Mouse (Mus musculus) lung, embryonic 15.5 days (tissue): ENCODE results near the gene Ldlrad1. TPM values are rescaled to one million over a fixed set of nuclear protein-coding genes. Genes with fewer than 3 reads are reported as not detected.

Experiments
- ATAC-seq: fragments of 200-750 bp; cut with Nextera tagmentation; 2 replicates; pipeline ENCODE4 v1.8.0; 2017; ENCODE audit warnings: moderate number of reproducible peaks, borderline replicate concordance; ENCODE audit not compliant: low FRiP score, low TSS enrichment; ENCODE audit errors: extremely low read depth
- H3K27ac ChIP-seq: fragments of 300-500 bp; sonication (generic); 2 replicates; pipeline ENCODE4 v1.5.1; 2015; ENCODE audit warnings: moderate library complexity, mild to moderate bottlenecking, inconsistent platforms
- H3K27me3 ChIP-seq: fragments of 300-500 bp; sonication (generic); 2 replicates; pipeline ENCODE4 v1.6.1; 2015; ENCODE audit warnings: inconsistent platforms
- H3K36me3 ChIP-seq: fragments of 300-500 bp; sonication (generic); 2 replicates; pipeline ENCODE4 v1.6.1; 2015; ENCODE audit warnings: inconsistent platforms
- H3K4me1 ChIP-seq: fragments of 300-500 bp; sonication (generic); 2 replicates; pipeline ENCODE4 v1.6.1; 2015; ENCODE audit warnings: inconsistent platforms
- H3K4me2 ChIP-seq: fragments of 300-500 bp; sonication (generic); 2 replicates; pipeline ENCODE4 v1.6.1; 2015; ENCODE audit warnings: inconsistent platforms, mild to moderate bottlenecking, moderate library complexity
- H3K4me3 ChIP-seq: fragments of 300-500 bp; sonication (generic); 2 replicates; pipeline ENCODE4 v1.5.1; 2015; ENCODE audit warnings: mild to moderate bottlenecking, inconsistent platforms
- H3K9ac ChIP-seq: fragments of 300-500 bp; sonication (generic); 2 replicates; pipeline ENCODE4 v1.6.1; 2015; ENCODE audit warnings: inconsistent platforms
- H3K9me3 ChIP-seq: fragments of 300-500 bp; sonication (generic); 2 replicates; pipeline ENCODE4 v1.6.1; 2016; ENCODE audit warnings: inconsistent platforms
- WGBS: fragments of 180-500 bp; shearing (Covaris S2); methylation state at CpG from one replicate; pipeline ENCODE4 v1.1.7; 2015; 5-methylcytosine and 5-hydroxymethylcytosine counted together
- polyA plus RNA-seq: library from polyadenylated mRNA; unstranded; fragments of >200 nt; fragmentation: Nextera tagmentation; extraction: Ambion mirVana; gene quantifications from 2 replicates; pipeline ENCODE4 v1.2.1, GENCODE M21; 2015

The Ldlrad1 gene
- polyA plus RNA-seq, 1 experiment from 2014 or later: not detected

GRCm38 (mm10) chr4:107211936-107212335 lies 3.0 kb downstream of the Ldlrad1 start:
- no peaks in the 10 kb centered on the region for H3K9me3 ChIP-seq
- H3K9ac ChIP-seq: no peak overlapping the region
- 62% methylated on average over 5 of the region's 5 CpGs for WGBS
- no peak for ATAC-seq
- H3K27ac ChIP-seq: peak overlapping the region; percentile 48; the same call in 1 of the 2 replicates
- H3K27me3 ChIP-seq: no peaks in the 10 kb centered on the region
- no peak overlapping the region for H3K4me2 ChIP-seq
- no peak overlapping the region for H3K4me3 ChIP-seq
- no peaks in the 10 kb centered on the region; the same call in 1 of the 2 replicates for H3K36me3 ChIP-seq
- H3K4me1 ChIP-seq: peaks cover 32% of the 10 kb centered on the region

GRCm38 (mm10) chr4:107213279-107214011 lies 4.5 kb downstream of the Ldlrad1 start:
- WGBS: 61% methylated on average over 12 of the region's 12 CpGs
- no peak overlapping the region for H3K4me2 ChIP-seq
- no peaks in the 10 kb centered on the region for H3K9me3 ChIP-seq
- H3K36me3 ChIP-seq: no peaks in the 10 kb centered on the region
- ATAC-seq: no peak
- H3K27me3 ChIP-seq: no peaks in the 10 kb centered on the region
- H3K9ac ChIP-seq: no peak overlapping the region
- no peak overlapping the region for H3K4me3 ChIP-seq
- H3K27ac ChIP-seq: no peak overlapping the region
- peaks cover 32% of the 10 kb centered on the region for H3K4me1 ChIP-seq

DNA sequence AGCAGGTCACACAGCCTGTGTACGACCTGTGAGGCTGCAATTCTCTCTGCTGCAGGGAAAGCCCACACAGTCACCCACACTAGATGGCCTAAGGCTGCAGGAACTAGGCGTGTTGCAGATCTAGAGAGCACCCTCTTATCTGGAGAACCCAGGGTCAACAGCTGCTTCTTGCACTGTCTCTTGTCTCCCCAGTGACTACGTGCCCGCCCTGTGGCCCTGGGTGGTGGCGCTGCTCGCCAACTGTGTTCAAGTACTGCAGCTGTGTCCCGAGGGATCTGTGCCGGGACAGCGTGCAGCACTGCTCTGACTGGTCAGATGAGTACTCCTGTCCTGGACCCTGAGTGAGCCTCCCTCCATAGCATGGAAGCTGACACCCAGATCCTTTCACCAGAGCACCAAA lies 8.6 kb downstream of the Ldlrad1 start:
- H3K4me2 ChIP-seq: no peak overlapping the region
- H3K4me3 ChIP-seq: no peak overlapping the region
- H3K9me3 ChIP-seq: no peaks in the 10 kb centered on the region
- H3K27ac ChIP-seq: no peak overlapping the region
- peak; percentile 47; the same call in 1 of the 2 replicates for ATAC-seq
- H3K36me3 ChIP-seq: no peaks in the 10 kb centered on the region
- peaks cover 7% of the 10 kb centered on the region; the same call in 1 of the 2 replicates for H3K4me1 ChIP-seq
- no peaks in the 10 kb centered on the region for H3K27me3 ChIP-seq
- 49% methylated on average over 9 of the region's 9 CpGs for WGBS
- H3K9ac ChIP-seq: no peak overlapping the region

DNA sequence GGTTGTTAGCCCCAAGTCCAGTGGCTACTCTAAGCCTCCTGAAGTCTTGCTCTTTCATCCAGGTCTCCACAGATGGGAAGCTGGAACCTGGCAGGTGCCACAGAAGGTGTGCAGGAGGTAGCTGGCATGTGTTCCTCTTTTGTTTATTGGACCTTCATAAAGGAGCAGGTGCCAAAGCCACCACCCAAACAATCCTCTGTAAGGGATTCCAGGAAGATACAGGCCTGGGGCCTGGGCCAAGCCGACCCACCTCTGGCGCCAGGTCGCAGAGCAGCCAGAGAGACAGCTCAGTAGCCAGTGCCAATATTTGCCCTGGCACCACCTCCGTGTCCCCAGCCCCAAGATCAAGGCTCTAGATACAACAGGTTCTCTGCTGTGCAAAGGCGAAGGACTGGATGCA lies 12.5 kb downstream of the Ldlrad1 start:
- Histone ChIP-seq H3K9me3 (no peaks in the 10 kb centered on the region), H3K4me1 (no peaks in the 10 kb centered on the region), H3K4me3 (no peak overlapping the region), H3K27me3 (no peaks in the 10 kb centered on the region), H3K9ac (no peak overlapping the region), H3K27ac (no peak overlapping the region), H3K36me3 (no peaks in the 10 kb centered on the region), H3K4me2 (no peak overlapping the region)
- WGBS: 73% methylated on average over 5 of the region's 5 CpGs
- ATAC-seq: no peak

DNA sequence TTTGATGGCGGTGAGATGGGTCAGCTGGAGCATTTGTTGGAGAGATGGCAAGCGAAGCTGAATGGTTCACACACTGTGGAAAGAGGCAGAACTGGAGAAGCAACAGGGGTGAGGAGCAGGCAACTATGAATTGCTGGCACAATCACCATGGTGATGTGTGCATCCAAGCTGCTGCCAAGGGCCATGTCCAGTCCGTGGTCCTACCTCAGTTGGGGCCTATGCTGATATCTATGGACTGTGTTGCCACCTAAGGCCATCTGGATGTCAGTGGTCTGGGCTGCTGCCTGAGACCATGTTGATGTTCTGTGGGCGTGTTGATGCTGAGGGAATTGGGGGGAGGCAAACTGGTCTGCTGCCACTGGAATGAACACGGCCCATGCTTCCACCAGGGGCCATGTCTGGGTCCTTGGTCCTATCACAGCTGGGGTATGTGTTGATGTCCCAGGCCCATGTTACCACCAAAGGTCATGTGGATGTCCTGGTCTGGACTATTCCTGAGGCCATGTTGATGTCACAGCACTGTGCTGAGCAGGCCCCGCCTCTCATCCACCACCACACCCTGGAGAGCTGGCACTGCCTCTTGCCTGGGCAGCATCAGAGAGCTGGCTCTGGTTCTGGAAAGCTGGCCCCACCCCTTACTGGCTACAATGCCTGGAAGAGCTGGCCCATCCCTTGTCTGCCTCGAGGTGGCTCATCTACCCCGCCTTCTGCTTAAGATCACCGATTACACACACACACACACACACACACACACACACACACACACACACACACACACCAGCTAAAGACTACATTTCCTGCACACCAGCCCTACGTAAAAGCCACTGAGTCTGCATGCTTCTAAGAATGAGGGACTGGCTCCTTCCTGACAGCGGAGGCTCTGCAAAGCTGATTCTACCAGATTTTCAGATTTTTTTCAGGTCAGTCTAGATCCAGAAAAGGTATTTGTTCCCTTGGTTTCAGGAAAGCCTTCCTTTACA lies 14.5 kb downstream of the Ldlrad1 start:
- ATAC-seq: 0 out of 2 replicates have a peak, but pooled peaks have one; percentile 49
- Histone ChIP-seq H3K4me1 (no peaks in the 10 kb centered on the region), H3K27ac (no peak overlapping the region), H3K4me2 (no peak overlapping the region), H3K4me3 (no peak overlapping the region), H3K27me3 (no peaks in the 10 kb centered on the region), H3K36me3 (no peaks in the 10 kb centered on the region), H3K9me3 (no peaks in the 10 kb centered on the region), H3K9ac (no peak overlapping the region)
- WGBS: 69% methylated on average over 11 of the region's 11 CpGs

DNA sequence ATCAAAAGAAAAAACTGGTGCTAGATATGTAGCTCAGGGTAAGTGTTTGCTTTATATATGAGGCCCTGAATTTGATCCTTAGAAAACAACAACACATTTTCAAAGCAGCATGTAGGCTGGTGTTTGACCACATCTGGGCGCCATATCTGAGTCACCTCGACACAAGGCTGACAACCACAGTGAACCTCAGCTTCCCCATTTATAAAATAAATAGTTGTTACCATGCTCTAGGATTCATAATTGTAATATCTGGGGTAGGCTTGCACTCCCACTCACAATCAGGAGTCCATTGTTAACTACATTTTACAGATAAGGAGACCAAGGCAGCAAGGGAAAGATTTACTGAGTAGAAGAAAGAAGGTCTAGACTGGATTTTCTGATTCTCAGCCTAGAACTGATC lies 17.3 kb downstream of the Ldlrad1 start:
- Histone ChIP-seq H3K4me1 (no peaks in the 10 kb centered on the region), H3K27me3 (no peaks in the 10 kb centered on the region), H3K9ac (no peak overlapping the region), H3K9me3 (no peaks in the 10 kb centered on the region), H3K4me3 (no peak overlapping the region), H3K36me3 (no peaks in the 10 kb centered on the region), H3K4me2 (no peak overlapping the region), H3K27ac (no peak overlapping the region)
- no peak for ATAC-seq
- WGBS: 89% methylated on average over 2 of the region's 2 CpGs

DNA sequence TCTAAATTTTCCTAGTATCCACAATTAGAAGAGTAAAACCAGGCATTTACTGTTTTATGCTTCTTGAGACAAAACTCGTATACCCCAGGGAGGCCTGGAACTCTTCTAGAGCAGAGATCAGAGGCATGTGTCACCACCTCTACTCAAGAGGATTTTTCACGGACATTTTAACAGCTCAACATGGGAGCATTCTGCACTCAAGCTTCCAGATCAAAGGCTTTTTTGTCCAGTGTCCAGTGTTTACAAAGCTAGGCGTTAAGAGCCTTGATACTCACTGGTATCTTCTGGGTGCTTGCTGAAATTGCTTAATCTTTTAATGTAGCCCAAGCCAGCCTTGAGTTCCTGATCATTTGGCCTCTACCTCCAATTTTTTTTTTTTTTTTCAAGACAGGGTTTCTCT lies 23.2 kb downstream of the Ldlrad1 start:
- no peaks in the 10 kb centered on the region for H3K9me3 ChIP-seq
- H3K27me3 ChIP-seq: no peaks in the 10 kb centered on the region
- no peak for ATAC-seq
- H3K9ac ChIP-seq: no peak overlapping the region
- H3K4me2 ChIP-seq: no peak overlapping the region
- peaks cover 43% of the 10 kb centered on the region for H3K36me3 ChIP-seq
- no peak overlapping the region for H3K4me3 ChIP-seq
- 28% methylated on average over 3 of the region's 3 CpGs for WGBS
- H3K27ac ChIP-seq: no peak overlapping the region
- no peaks in the 10 kb centered on the region for H3K4me1 ChIP-seq

GRCm38 (mm10) chr4:107238253-107238652 lies 29.3 kb downstream of the Ldlrad1 start:
- WGBS: 84% methylated on average over 2 of the region's 2 CpGs
- Histone ChIP-seq H3K4me1 (no peaks in the 10 kb centered on the region), H3K9me3 (no peaks in the 10 kb centered on the region), H3K36me3 (peaks cover 84% of the 10 kb centered on the region), H3K27me3 (no peaks in the 10 kb centered on the region), H3K27ac (no peak overlapping the region), H3K4me2 (no peak overlapping the region), H3K9ac (no peak overlapping the region), H3K4me3 (no peak overlapping the region)
- ATAC-seq: no peak

DNA sequence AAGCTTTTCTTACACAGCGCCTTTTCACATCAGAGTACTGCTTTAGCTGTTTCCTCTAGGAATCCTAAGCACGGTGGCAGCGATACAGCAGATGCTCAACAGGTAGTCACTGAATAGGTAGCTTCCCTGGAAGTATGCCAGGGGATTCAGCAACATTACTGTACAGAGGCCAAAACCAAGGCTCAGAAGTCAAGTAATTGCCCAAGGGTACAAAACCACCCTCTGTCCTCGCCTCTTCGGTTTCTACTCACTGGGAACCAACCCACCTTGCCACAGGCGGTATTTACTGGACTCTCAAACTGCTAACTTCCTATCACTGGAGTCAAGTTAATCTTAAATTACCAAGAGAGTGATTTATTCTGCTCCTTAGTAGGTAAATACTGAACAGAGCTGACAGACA lies 31.2 kb downstream of the Ldlrad1 start:
- H3K4me2 ChIP-seq: no peak overlapping the region
- ATAC-seq: no peak
- no peak overlapping the region for H3K4me3 ChIP-seq
- 96% methylated on average over 6 of the region's 6 CpGs for WGBS
- peaks cover 66% of the 10 kb centered on the region for H3K36me3 ChIP-seq
- H3K4me1 ChIP-seq: peaks cover 4% of the 10 kb centered on the region
- H3K9ac ChIP-seq: no peak overlapping the region
- no peaks in the 10 kb centered on the region for H3K9me3 ChIP-seq
- H3K27me3 ChIP-seq: no peaks in the 10 kb centered on the region
- no peak overlapping the region for H3K27ac ChIP-seq

DNA sequence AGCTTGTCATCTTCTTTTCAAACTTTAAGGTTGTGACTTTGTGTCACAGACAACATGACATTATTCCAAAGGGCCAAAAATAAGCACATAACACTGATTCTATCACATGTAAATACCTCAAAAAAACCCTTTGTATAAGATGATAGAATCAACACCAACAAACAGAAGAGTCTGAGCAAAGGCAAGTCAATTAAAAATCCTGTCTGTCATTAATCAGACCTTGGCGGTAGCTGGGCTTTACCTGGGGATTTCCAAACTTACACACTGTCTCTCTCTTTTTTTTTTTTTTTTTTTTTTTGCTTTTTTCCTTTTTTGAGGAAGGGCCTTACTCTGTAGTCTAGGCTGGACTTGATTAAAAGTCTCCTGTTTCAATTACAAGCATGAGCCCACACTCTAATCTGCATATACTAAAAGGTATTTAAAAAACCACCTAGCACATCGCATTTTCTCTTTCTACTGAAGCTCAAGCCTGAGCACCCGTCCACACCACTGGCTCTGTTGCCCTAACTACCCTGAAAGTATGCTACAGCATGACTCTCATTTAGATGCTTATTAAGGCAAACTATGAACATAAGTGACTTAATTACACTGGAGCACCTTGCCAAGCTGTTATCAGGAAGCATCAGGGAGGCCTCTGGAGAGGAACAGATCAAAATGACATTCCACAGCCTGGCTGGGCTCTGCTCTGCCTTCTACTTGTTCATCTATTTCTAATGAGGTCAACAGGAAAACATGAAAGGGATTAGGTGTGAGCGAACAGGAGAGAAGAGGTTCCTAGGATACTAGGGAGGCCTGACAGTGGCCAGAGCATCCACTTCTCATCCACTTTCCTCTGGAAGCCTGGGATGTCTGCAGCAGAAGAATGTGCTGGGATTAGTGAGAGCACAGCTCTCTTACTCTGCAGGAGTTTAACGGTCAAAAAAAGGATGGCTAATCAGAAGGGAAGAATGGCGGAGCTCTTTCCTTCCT lies 34.7 kb downstream of the Ldlrad1 start:
- H3K36me3 ChIP-seq: peaks cover 43% of the 10 kb centered on the region
- ATAC-seq: no peak
- no peaks in the 10 kb centered on the region for H3K27me3 ChIP-seq
- WGBS: 74% methylated on average over 6 of the region's 6 CpGs
- no peak overlapping the region for H3K4me2 ChIP-seq
- peaks cover 34% of the 10 kb centered on the region for H3K4me1 ChIP-seq
- H3K9ac ChIP-seq: no peak overlapping the region
- no peak overlapping the region for H3K27ac ChIP-seq
- no peak overlapping the region for H3K4me3 ChIP-seq
- no peaks in the 10 kb centered on the region for H3K9me3 ChIP-seq

GRCm38 (mm10) chr4:107245368-107245767 lies 36.4 kb downstream of the Ldlrad1 start:
- Histone ChIP-seq H3K9me3 (no peaks in the 10 kb centered on the region), H3K36me3 (peaks cover 26% of the 10 kb centered on the region), H3K4me1 (peaks cover 50% of the 10 kb centered on the region), H3K9ac (no peak overlapping the region), H3K27me3 (no peaks in the 10 kb centered on the region), H3K4me2 (no peak overlapping the region), H3K27ac (peak overlapping the region; percentile 41), H3K4me3 (no peak overlapping the region)
- peak; percentile 35; the same call in 1 of the 2 replicates for ATAC-seq
- 38% methylated on average over 2 of the region's 2 CpGs for WGBS
